Mouse (Mus musculus): ENCODE results near the gene Stab2.

DNA sequence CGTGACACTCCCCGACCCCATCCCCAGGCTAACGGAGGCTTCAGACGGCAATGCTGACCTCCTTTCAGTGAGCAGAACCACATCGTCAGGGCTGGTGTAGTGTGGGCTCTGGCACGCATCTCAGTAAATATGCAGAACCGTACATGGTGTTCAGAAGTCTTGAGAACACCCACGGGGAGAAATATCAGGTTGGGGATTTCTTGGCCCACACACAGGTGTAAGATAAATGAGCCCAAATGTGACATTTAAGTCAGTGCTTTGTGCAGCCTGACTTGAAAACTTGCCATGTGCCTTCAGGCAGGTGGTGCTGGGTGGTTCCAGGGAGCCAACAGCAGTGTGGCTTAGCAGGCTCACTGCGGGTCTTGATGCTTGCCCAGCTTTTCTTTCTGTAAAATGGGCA, 197.8 kb downstream of the Stab2 start:
- no peak for TF ChIP-seq ZC3H11A (IDR thresholded peaks at IDR 0.05; ENCODE audit: borderline replicate concordance, low read depth, low read length)
- no peak for TF ChIP-seq CHD2 (IDR thresholded peaks at IDR 0.05; ENCODE audit: low read depth, low read length)
